Mouse (Mus musculus): ENCODE results near the gene Tmprss4. TPM values are rescaled to one million over a fixed set of nuclear protein-coding genes. Genes with fewer than 3 reads are reported as not detected.

Gene Tmprss4
- polyA plus RNA-seq, 1 experiment from 2014 or later, result not detected

- H3K27me3 ChIP-seq (ENCODE audit: control insufficient read depth, insufficient read depth, low read length), result no peaks in the 10 kb centered on the region
These were observed 1.3 kb upstream of the Tmprss4 start for GRCm38 (mm10) chr9:45205143-45205542.

GRCm38 (mm10) chr9:45202021-45202798 lies 1.7 kb downstream of the Tmprss4 start:
- ATAC-seq (ENCODE audit: low read depth), result no peak
- Histone ChIP-seq H3K9me3 (ENCODE audit: control insufficient read depth, low read length) (no peaks in the 10 kb centered on the region), H3K4me1 (ENCODE audit: control insufficient read depth, insufficient read depth, low read length) (no peaks in the 10 kb centered on the region), H3K36me3 (ENCODE audit: control insufficient read depth, insufficient read depth, low read length) (no peaks in the 10 kb centered on the region), H3K9ac (replicated peaks; ENCODE audit: low read depth, low read length) (no peak overlapping the region), H3K4me2 (ENCODE audit: low read depth, low read length) (no peak overlapping the region), H3K27ac (ENCODE audit: low read depth, low read length) (no peak overlapping the region), H3K4me3 (ENCODE audit: low read depth, low read length) (no peak overlapping the region), H3K27me3 (ENCODE audit: control insufficient read depth, insufficient read depth, low read length) (no peaks in the 10 kb centered on the region)
- 76% methylated on average over 9 of the region's 9 CpGs for WGBS

More at GRCm38 (mm10) chr9:45205143-45205542, 1.3 kb upstream of the Tmprss4 start:
- no peak overlapping the region for H3K27ac ChIP-seq (ENCODE audit: low read depth, low read length)
- no peaks in the 10 kb centered on the region for H3K36me3 ChIP-seq (ENCODE audit: control insufficient read depth, insufficient read depth, low read length)
- no peaks in the 10 kb centered on the region for H3K4me1 ChIP-seq (ENCODE audit: control insufficient read depth, insufficient read depth, low read length)
- no peak overlapping the region for H3K4me3 ChIP-seq (ENCODE audit: low read depth, low read length)
- H3K9me3 ChIP-seq (ENCODE audit: control insufficient read depth, low read length), result no peaks in the 10 kb centered on the region
- ATAC-seq (ENCODE audit: low read depth), result no peak
- no peak overlapping the region for H3K9ac ChIP-seq (replicated peaks; ENCODE audit: low read depth, low read length)
- WGBS, result 85% methylated on average over 5 of the region's 5 CpGs
- no peak overlapping the region for H3K4me2 ChIP-seq (ENCODE audit: low read depth, low read length)

GRCm38 (mm10) chr9:45201319-45201947 lies 2.5 kb downstream of the Tmprss4 start:
- Histone ChIP-seq H3K9ac (replicated peaks; ENCODE audit: low read depth, low read length) (no peak overlapping the region), H3K36me3 (ENCODE audit: control insufficient read depth, insufficient read depth, low read length) (no peaks in the 10 kb centered on the region), H3K27ac (ENCODE audit: low read depth, low read length) (no peak overlapping the region), H3K27me3 (ENCODE audit: control insufficient read depth, insufficient read depth, low read length) (no peaks in the 10 kb centered on the region), H3K4me2 (ENCODE audit: low read depth, low read length) (no peak overlapping the region), H3K9me3 (ENCODE audit: control insufficient read depth, low read length) (no peaks in the 10 kb centered on the region), H3K4me1 (ENCODE audit: control insufficient read depth, insufficient read depth, low read length) (no peaks in the 10 kb centered on the region), H3K4me3 (ENCODE audit: low read depth, low read length) (no peak overlapping the region)
- ATAC-seq (ENCODE audit: low read depth), result no peak
- WGBS, result 89% methylated on average over 5 of the region's 5 CpGs

- no peak overlapping the region for H3K9ac ChIP-seq (replicated peaks; ENCODE audit: low read depth, low read length)
- no peaks in the 10 kb centered on the region for H3K4me1 ChIP-seq (ENCODE audit: control insufficient read depth, insufficient read depth, low read length)
- H3K36me3 ChIP-seq (ENCODE audit: control insufficient read depth, insufficient read depth, low read length), result no peaks in the 10 kb centered on the region
- ATAC-seq (ENCODE audit: low read depth), result no peak
- no peak overlapping the region for H3K27ac ChIP-seq (ENCODE audit: low read depth, low read length)
- no peaks in the 10 kb centered on the region for H3K27me3 ChIP-seq (ENCODE audit: control insufficient read depth, insufficient read depth, low read length)
- no peaks in the 10 kb centered on the region for H3K9me3 ChIP-seq (ENCODE audit: control insufficient read depth, low read length)
- no peak overlapping the region for H3K4me3 ChIP-seq (ENCODE audit: low read depth, low read length)
- no peak overlapping the region for H3K4me2 ChIP-seq (ENCODE audit: low read depth, low read length)
- 93% methylated on average over 5 of the region's 5 CpGs for WGBS
These were observed 6.3 kb downstream of the Tmprss4 start for GRCm38 (mm10) chr9:45197549-45197948.

GRCm38 (mm10) chr9:45196125-45196830 lies 7.6 kb downstream of the Tmprss4 start:
- Histone ChIP-seq H3K27me3 (ENCODE audit: control insufficient read depth, insufficient read depth, low read length) (no peaks in the 10 kb centered on the region), H3K4me2 (ENCODE audit: low read depth, low read length) (no peak overlapping the region), H3K27ac (ENCODE audit: low read depth, low read length) (no peak overlapping the region), H3K4me3 (ENCODE audit: low read depth, low read length) (no peak overlapping the region), H3K36me3 (ENCODE audit: control insufficient read depth, insufficient read depth, low read length) (no peaks in the 10 kb centered on the region), H3K9me3 (ENCODE audit: control insufficient read depth, low read length) (no peaks in the 10 kb centered on the region), H3K9ac (replicated peaks; ENCODE audit: low read depth, low read length) (no peak overlapping the region), H3K4me1 (ENCODE audit: control insufficient read depth, insufficient read depth, low read length) (no peaks in the 10 kb centered on the region)
- ATAC-seq (ENCODE audit: low read depth), result no peak
- WGBS, result 80% methylated on average over 8 of the region's 8 CpGs

- Histone ChIP-seq H3K27ac (ENCODE audit: low read depth, low read length) (no peak overlapping the region), H3K36me3 (ENCODE audit: control insufficient read depth, insufficient read depth, low read length) (no peaks in the 10 kb centered on the region), H3K9ac (replicated peaks; ENCODE audit: low read depth, low read length) (no peak overlapping the region), H3K4me2 (ENCODE audit: low read depth, low read length) (no peak overlapping the region), H3K27me3 (ENCODE audit: control insufficient read depth, insufficient read depth, low read length) (no peaks in the 10 kb centered on the region), H3K4me1 (ENCODE audit: control insufficient read depth, insufficient read depth, low read length) (no peaks in the 10 kb centered on the region), H3K4me3 (ENCODE audit: low read depth, low read length) (no peak overlapping the region), H3K9me3 (ENCODE audit: control insufficient read depth, low read length) (no peaks in the 10 kb centered on the region)
- 78% methylated on average over 4 of the region's 4 CpGs for WGBS
- ATAC-seq (ENCODE audit: low read depth), result no peak
These were observed 8.4 kb downstream of the Tmprss4 start for GRCm38 (mm10) chr9:45195468-45195867.

GRCm38 (mm10) chr9:45189661-45190174 lies 14.2 kb downstream of the Tmprss4 start:
- no peak for ATAC-seq (ENCODE audit: low read depth)
- H3K9me3 ChIP-seq (ENCODE audit: control insufficient read depth, low read length), result no peaks in the 10 kb centered on the region
- H3K36me3 ChIP-seq (ENCODE audit: control insufficient read depth, insufficient read depth, low read length), result no peaks in the 10 kb centered on the region
- H3K9ac ChIP-seq (replicated peaks; ENCODE audit: low read depth, low read length), result no peak overlapping the region
- no peak overlapping the region for H3K27ac ChIP-seq (ENCODE audit: low read depth, low read length)
- no peaks in the 10 kb centered on the region for H3K27me3 ChIP-seq (ENCODE audit: control insufficient read depth, insufficient read depth, low read length)
- H3K4me1 ChIP-seq (ENCODE audit: control insufficient read depth, insufficient read depth, low read length), result no peaks in the 10 kb centered on the region
- 94% methylated on average over 4 of the region's 4 CpGs for WGBS
- H3K4me3 ChIP-seq (ENCODE audit: low read depth, low read length), result no peak overlapping the region
- no peak overlapping the region for H3K4me2 ChIP-seq (ENCODE audit: low read depth, low read length)

GRCm38 (mm10) chr9:45188570-45189563 lies 15.0 kb downstream of the Tmprss4 start:
- H3K4me1 ChIP-seq (ENCODE audit: control insufficient read depth, insufficient read depth, low read length), result no peaks in the 10 kb centered on the region
- H3K4me3 ChIP-seq (ENCODE audit: low read depth, low read length), result no peak overlapping the region
- no peak overlapping the region for H3K4me2 ChIP-seq (ENCODE audit: low read depth, low read length)
- no peaks in the 10 kb centered on the region for H3K9me3 ChIP-seq (ENCODE audit: control insufficient read depth, low read length)
- H3K36me3 ChIP-seq (ENCODE audit: control insufficient read depth, insufficient read depth, low read length), result no peaks in the 10 kb centered on the region
- H3K9ac ChIP-seq (replicated peaks; ENCODE audit: low read depth, low read length), result no peak overlapping the region
- H3K27ac ChIP-seq (ENCODE audit: low read depth, low read length), result no peak overlapping the region
- ATAC-seq (ENCODE audit: low read depth), result no peak
- H3K27me3 ChIP-seq (ENCODE audit: control insufficient read depth, insufficient read depth, low read length), result no peaks in the 10 kb centered on the region
- WGBS, result 94% methylated on average over 10 of the region's 10 CpGs
